In the genomic region with DNA sequence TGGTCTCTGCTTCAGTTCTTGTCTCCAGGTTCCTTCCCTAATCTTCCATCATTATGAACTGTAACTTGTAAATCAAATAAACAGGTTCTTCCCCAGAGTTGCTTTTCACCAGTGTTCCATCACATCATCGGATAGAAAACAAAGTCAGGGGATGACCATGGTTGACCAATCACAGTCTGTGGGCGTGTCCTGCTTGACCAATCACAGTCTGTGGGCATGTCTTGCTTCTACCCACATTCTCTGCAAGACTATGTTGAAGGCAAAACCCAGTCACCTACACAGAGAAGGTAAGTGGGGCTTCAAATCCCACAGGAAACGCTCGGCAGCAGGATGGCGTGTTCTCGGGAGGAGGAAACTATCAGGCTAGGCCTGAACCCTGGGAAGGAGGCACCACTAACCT, we compare ENCODE assay signal across 22 mouse cellular contexts.
DNase-seq lines count a peak whose midpoint lies in the region; ATAC-seq and TF ChIP-seq lines count a peak whose summit lies in the region.
"Had no signal": no experiment of that assay in that cellular context is flagged by ENCODE, and none has a peak within 500 bp of the region (broad histone marks: within the 10 kb centered on the region; RNA-seq: fewer than 3 reads in every experiment).

No protein-coding gene starts in this region.

- dilution Hi-C loops in CH12.LX (cut with MboI; ENCODE audit: extremely low pct_ligation_motif_present, extremely low pct_unique_long_range_greater_than_20kb, low sequenced_read_pairs): no loop called here

- no peak overlapping the region for H3K9ac ChIP-seq in CH12.LX (ENCODE audit: insufficient read depth, low read depth)
- H3K9ac ChIP-seq: embryonic facial prominence, embryonic 12.5 days; forebrain, embryonic 13.5 days; forebrain, embryonic 15.5 days; forebrain, postnatal 0 days had no signal

- ATAC-seq in megakaryocyte, adult 5-6 weeks (ENCODE audit: poor library complexity, severe bottlenecking): no peak
- ATAC-seq: activated CD4-positive, CD25-positive, alpha-beta regulatory T cell, adult 4 months; forebrain, embryonic 13.5 days; forebrain, embryonic 15.5 days; forebrain, postnatal 0 days; Patski had no signal

- peaks cover 10% of the 10 kb centered on the region for H3K9me3 ChIP-seq in CH12.LX (replicated peaks; ENCODE audit: low read length)
- H3K9me3 ChIP-seq: forebrain, embryonic 15.5 days; G1E had no signal

- H3K4me1 ChIP-seq in CH12.LX (ENCODE audit: control insufficient read depth in 1 of 2, insufficient read depth in 2 of 2): peaks cover 7 to 14% of the 10 kb centered on the region in 2 experiments; a peak in 3 of 4 replicates
- H3K4me1 ChIP-seq: embryonic facial prominence, embryonic 12.5 days; forebrain, embryonic 15.5 days had no signal

- H3K27ac ChIP-seq in CH12.LX (ENCODE audit: insufficient read depth, low read depth): no peak overlapping the region
- H3K27ac ChIP-seq: embryonic facial prominence, embryonic 10.5 days; forebrain, embryonic 13.5 days; forebrain, embryonic 15.5 days had no signal

- no peaks in the 10 kb centered on the region for H3K79me2 ChIP-seq in CH12.LX (replicated peaks; ENCODE audit: control insufficient read depth, extremely low read depth, insufficient read depth, poor library complexity, severe bottlenecking)

- in situ Hi-C loops in CH12.LX (cut with MboI; ENCODE audit: low pct_ligation_motif_present, low pct_unique_long_range_greater_than_20kb, low sequenced_read_pairs): no loop called here

- H3K4me2 ChIP-seq in CH12.LX (ENCODE audit: insufficient read depth, low read depth, poor library complexity, severe bottlenecking): 0 out of 2 replicates have a peak overlapping the region, but pooled peaks have one; percentile 0
- H3K4me2 ChIP-seq: embryonic facial prominence, embryonic 12.5 days; forebrain, embryonic 13.5 days; forebrain, embryonic 15.5 days had no signal

- TF ChIP-seq RAD21 in CH12.LX (IDR thresholded peaks at IDR 0.05; ENCODE audit: low read depth, low read length): no peak

- TF ChIP-seq POLR2A in CH12.LX (IDR thresholded peaks at IDR 0.05; ENCODE audit: low read depth, low read length): no peak

- no peaks in the 10 kb centered on the region for H3K27me3 ChIP-seq in CH12.LX (replicated peaks)
- H3K27me3 ChIP-seq: embryonic facial prominence, embryonic 12.5 days; forebrain, embryonic 13.5 days; forebrain, embryonic 15.5 days; Patski had no signal

- no peak for TF ChIP-seq CTCF in CH12.LX (conservative IDR thresholded peaks at IDR 0.05 in 1 of 2, IDR thresholded peaks at IDR 0.05 in 1 of 2; ENCODE audit: low read depth in 2 of 2, low read length in 2 of 2)

- TF ChIP-seq EP300 in CH12.LX (IDR thresholded peaks at IDR 0.05; ENCODE audit: low read length): no peak

- no peak for DNase-seq in CH12.LX (ENCODE audit: extremely low read depth)
- peak; percentile 51 for DNase-seq in ES-CJ7 (ENCODE audit: low read depth, low spot score)
- peak; percentile 74 for DNase-seq in R1 (ENCODE audit: low read depth, low spot score)
- no peak for DNase-seq in left cerebral cortex, adult 8-10 months (ENCODE audit: low spot score in 2 of 2)
- DNase-seq in urinary bladder, postnatal 36 days (ENCODE audit: low spot score in 2 of 2): no peak
- DNase-seq: adrenal gland, adult 8-10 months; adrenal gland, postnatal 14 days; adrenal gland, postnatal 36 days; cerebellum, adult 11-12 months; cerebellum, adult 2 months; cerebellum, adult 9-10 months; cerebellum, postnatal 10 days; cerebellum, postnatal 25 days; forebrain, postnatal 0 days had no signal

- no peak overlapping the region for H3K4me3 ChIP-seq in CH12.LX (replicated peaks in 1 of 3; ENCODE audit: low read depth in 2 of 3, low read length in 2 of 3, poor library complexity in 1 of 3)
- H3K4me3 ChIP-seq: embryonic facial prominence, embryonic 10.5 days; embryonic facial prominence, embryonic 12.5 days; forebrain, embryonic 13.5 days; forebrain, embryonic 15.5 days had no signal

- no peaks in the 10 kb centered on the region for H3K36me3 ChIP-seq in CH12.LX (replicated peaks in 1 of 2; ENCODE audit: control insufficient read depth in 1 of 2, insufficient read depth in 1 of 2, low read length in 1 of 2)
- H3K36me3 ChIP-seq: embryonic facial prominence, embryonic 10.5 days; embryonic facial prominence, embryonic 12.5 days; forebrain, embryonic 15.5 days; G1E had no signal

TF ChIP-seq in CH12.LX, 34 proteins besides CTCF, POLR2A, EP300 and RAD21:
- no peak for TF ChIP-seq BHLHE40 (IDR thresholded peaks at IDR 0.05; ENCODE audit: low read depth, low read length)
- no peak for TF ChIP-seq MAZ (IDR thresholded peaks at IDR 0.05; ENCODE audit: low read depth, low read length)
- no peak for TF ChIP-seq ZNF384 (IDR thresholded peaks at IDR 0.05; ENCODE audit: low read depth, low read length)
- TF ChIP-seq MEF2A (IDR thresholded peaks at IDR 0.05; ENCODE audit: borderline replicate concordance, low read depth, low read length): no peak
- TF ChIP-seq JUND (conservative IDR thresholded peaks at IDR 0.05; ENCODE audit: low read depth, low read length): no peak
- no peak for TF ChIP-seq MXI1 (IDR thresholded peaks at IDR 0.05; ENCODE audit: low read depth, low read length)
- no peak for TF ChIP-seq IRF4 (IDR thresholded peaks at IDR 0.05; ENCODE audit: low read depth, low read length)
- no peak for TF ChIP-seq KAT2A (IDR thresholded peaks at IDR 0.05; ENCODE audit: insufficient replicate concordance, low read length)
- no peak for TF ChIP-seq POLR2AphosphoS2 (IDR thresholded peaks at IDR 0.05; ENCODE audit: low read depth, low read length)
- no peak for TF ChIP-seq ZMIZ1 (IDR thresholded peaks at IDR 0.05; ENCODE audit: low read depth, low read length)
- no peak for TF ChIP-seq SMC3 (IDR thresholded peaks at IDR 0.05; ENCODE audit: low read depth, low read length)
- no peak for TF ChIP-seq E2F4 (IDR thresholded peaks at IDR 0.05; ENCODE audit: insufficient replicate concordance, low read depth, low read length)
- TF ChIP-seq JUN (IDR thresholded peaks at IDR 0.05; ENCODE audit: insufficient read depth, low read depth, low read length): no peak
- TF ChIP-seq USF1 (IDR thresholded peaks at IDR 0.05; ENCODE audit: low read depth, low read length): no peak
- TF ChIP-seq SIN3A (IDR thresholded peaks at IDR 0.05; ENCODE audit: low read length): no peak
- TF ChIP-seq CHD1 (IDR thresholded peaks at IDR 0.05; ENCODE audit: low read depth, low read length): no peak
- no peak for TF ChIP-seq RCOR1 (conservative IDR thresholded peaks at IDR 0.05; ENCODE audit: low read depth, low read length)
- no peak for TF ChIP-seq ETS1 (conservative IDR thresholded peaks at IDR 0.05; ENCODE audit: low read depth, low read length)
- TF ChIP-seq HCFC1 (IDR thresholded peaks at IDR 0.05; ENCODE audit: low read depth, low read length): no peak

Comparison
In these comparisons a context has a peak if more than half of its experiments do, and no peak if none do; other contexts are left out.
1. DNase-seq: peak in ES-CJ7 (single experiment) and R1 (single experiment); none in CH12.LX (single experiment), left cerebral cortex, adult 8-10 months (0 of 2) and urinary bladder, postnatal 36 days (0 of 2).